Mouse (Mus musculus) small intestine, adult 2 months (tissue): ENCODE data around the gene Hipk3.

Experiments
- CTCF ChIP-seq: fragments of 200-500 bp; IDR thresholded peaks from 2 replicates; pipeline ENCODE4 v1.5.1; 2012; ENCODE audit warnings: low read depth, mild to moderate bottlenecking, control low read depth, inconsistent platforms, low read length, moderate library complexity, mixed read lengths; ENCODE audit not compliant: insufficient replicate concordance, insufficient read length; ENCODE audit errors: extremely low read depth
- POLR2A ChIP-seq: fragments of 200-500 bp; IDR thresholded peaks from 2 replicates; pipeline ENCODE4 v1.6.1; 2012; ENCODE audit warnings: low read depth, mild to moderate bottlenecking, control low read depth, inconsistent platforms, low read length, moderate library complexity

DNA sequence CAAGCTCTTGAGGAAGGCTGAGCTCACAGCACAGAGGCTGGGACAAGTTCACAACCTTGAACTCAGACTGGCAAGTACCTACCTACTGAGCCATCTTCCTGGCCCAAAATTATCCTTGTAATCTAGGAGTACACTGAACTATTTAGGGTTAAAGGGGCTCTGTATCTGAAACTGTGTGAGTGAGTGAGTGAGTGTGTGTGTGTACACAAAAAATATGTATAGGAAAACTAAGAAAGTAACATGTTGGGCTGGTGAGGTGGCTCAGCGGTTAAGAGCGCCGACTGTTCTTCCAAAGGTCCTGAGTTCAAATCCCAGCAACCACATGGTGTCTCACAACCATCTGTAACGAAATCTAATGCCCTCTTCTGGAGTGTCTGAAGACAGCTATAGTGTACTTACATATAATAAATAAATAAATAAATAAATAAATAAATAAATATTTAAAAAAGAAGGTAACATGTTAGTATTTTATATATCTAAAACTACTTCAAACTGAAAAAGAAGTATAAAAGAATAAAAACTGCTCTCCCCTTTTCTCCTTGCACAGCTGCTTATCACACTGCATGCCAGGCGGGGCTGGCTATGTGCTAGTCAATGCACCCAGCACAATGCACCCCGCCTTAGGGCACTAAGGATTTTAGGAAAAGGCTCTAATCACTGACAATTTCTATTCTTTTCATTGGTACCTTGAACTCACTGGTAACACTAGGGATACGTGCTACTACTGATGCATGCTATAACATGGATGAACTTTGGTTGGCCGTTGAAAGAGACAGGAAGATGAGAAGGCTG, 28.4 kb downstream of the Hipk3 start:
- no peak for TF ChIP-seq CTCF
- no peak for TF ChIP-seq POLR2A
